Mouse (Mus musculus): Measurements from ENCODE around the gene Lipe.

DNA sequence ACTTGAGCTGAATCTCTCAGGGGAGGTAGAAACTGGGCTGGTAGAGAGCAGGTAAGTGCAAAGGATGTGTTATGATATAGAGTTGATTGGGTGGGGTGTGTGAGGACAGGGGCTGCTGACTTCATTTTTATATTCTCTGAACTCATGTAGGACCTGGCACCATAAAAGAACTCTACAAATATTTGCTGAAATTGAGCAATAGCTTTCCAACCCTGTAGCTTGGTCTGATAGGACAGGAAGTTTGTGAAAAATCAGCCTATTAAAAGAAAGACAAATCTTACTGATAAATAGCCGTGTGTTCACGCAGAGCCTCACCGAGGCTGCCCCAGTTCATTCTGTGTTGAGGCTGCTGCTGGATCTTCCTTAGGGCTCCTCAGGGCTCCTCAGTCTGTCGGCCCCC is 21.4 kb upstream of the Lipe start:
- TF ChIP-seq EP300 (optimal IDR thresholded peaks at IDR 0.05): no peak
- no peak for TF ChIP-seq CTCF (IDR thresholded peaks at IDR 0.05; ENCODE audit: low read depth)
